Mouse (Mus musculus) lung, adult 2 months (tissue): ENCODE measurements around the gene Prkce. TPM values are rescaled to one million over a fixed set of nuclear protein-coding genes. Genes with fewer than 3 reads are reported as not detected.

Experiments
- DNase-seq: peaks from one replicate; pipeline ENCODE4 v3.0.0; 2022
- H3K4me1 ChIP-seq: fragments of 200-500 bp; 2 replicates; pipeline ENCODE4 v1.6.1; 2011; ENCODE audit warnings: low read length; ENCODE audit not compliant: control insufficient read depth, insufficient read depth
- H3K4me3 ChIP-seq: fragments of 200-500 bp; replicated peaks from 2 replicates; pipeline ENCODE3; 2011; ENCODE audit warnings: low read depth, mild to moderate bottlenecking, control low read depth, low read length; ENCODE audit errors: extremely low read depth
- CTCF ChIP-seq: fragments of 200-500 bp; IDR thresholded peaks from 2 replicates; pipeline ENCODE4 v1.5.1; 2011; ENCODE audit warnings: mild to moderate bottlenecking, low read length, control low read depth; ENCODE audit not compliant: insufficient read depth
- POLR2A ChIP-seq: fragments of 200-500 bp; IDR thresholded peaks from 2 replicates; pipeline ENCODE4 v1.6.1; 2011; ENCODE audit warnings: low read depth, mild to moderate bottlenecking, control low read depth, low read length, borderline replicate concordance; ENCODE audit errors: extremely low read depth
- WGBS: fragments of 180-500 bp; shearing (Covaris S2); methylation state at CpG from one replicate; pipeline ENCODE4 v1.1.7; 2018; 5-methylcytosine and 5-hydroxymethylcytosine counted together
- polyA plus RNA-seq: library from polyadenylated mRNA; depleted of rRNA; stranded (reverse); fragments of >200 nt; gene quantifications from 2 replicates; pipeline ENCODE4 v1.2.3, GENCODE M21; 2012

Gene Prkce
- polyA plus RNA-seq, 1 experiment = 13.5 TPM

DNA sequence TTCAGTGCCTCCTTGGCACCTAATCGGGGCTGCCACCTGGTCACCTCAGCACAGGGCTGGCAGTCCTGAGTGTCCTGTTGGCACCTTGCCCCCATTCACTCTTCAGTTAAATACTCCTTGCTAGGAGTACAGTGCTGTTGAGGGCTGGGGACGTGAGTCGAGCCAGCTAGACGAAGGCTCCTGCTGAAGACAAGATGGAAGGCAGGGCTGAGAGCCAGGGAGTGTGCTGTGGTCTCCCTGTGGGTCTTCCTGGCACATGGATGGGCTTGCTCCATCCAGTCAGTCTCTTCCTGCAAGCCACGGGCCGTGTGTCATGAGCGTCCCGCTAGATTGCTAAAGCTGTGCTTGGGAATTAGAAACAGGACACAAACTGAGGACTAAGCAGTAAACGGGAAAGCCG, 367.5 kb downstream of the Prkce start:
- no peak overlapping the region for H3K4me3 ChIP-seq
- peaks cover 56% of the 10 kb centered on the region for H3K4me1 ChIP-seq
- TF ChIP-seq POLR2A (peak; percentile 37; the same call in 1 of the 2 replicates), CTCF (no peak)
- 31% methylated on average over 10 of the region's 10 CpGs for WGBS
- no peak for DNase-seq

- peak overlapping the region; percentile 31 for H3K4me3 ChIP-seq
- WGBS = 8% methylated on average over 22 of the region's 22 CpGs
- TF ChIP-seq CTCF (peak; percentile 42; the same call in 1 of the 2 replicates), POLR2A (no peak)
- H3K4me1 ChIP-seq = peaks cover 51% of the 10 kb centered on the region
- peak; percentile 58 for DNase-seq
These were observed 368.5 kb downstream of the Prkce start for GRCm38 (mm10) chr17:86535827-86536656.

DNA sequence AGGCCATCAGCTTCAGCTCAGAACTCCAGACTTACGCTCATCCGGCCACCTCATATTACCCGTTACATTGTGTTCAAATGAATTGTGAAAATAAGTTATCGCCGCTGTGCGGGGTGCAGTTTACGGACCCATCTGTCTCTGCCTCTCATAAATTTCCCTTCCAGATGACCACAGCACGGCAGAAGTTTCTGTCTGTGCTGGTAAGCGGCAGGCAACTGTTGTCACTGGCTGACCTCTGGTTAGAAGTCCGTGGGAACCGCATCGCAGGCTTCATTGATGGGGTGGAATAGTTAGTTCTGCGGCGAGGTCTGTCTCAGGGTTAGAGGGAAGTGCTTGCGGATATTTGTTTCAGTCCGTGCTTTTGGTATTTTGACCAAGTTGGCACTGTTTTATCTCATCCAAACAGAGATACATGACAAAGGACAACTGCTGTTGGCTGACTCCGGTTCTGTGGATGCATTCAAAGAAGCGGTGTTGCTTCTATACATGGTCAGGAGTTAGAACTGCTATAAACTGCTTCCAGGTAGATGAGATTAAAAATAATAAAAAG, 372.4 kb downstream of the Prkce start:
- WGBS = 52% methylated on average over 18 of the region's 18 CpGs
- DNase-seq = no peak
- peaks cover 28% of the 10 kb centered on the region for H3K4me1 ChIP-seq
- H3K4me3 ChIP-seq = no peak overlapping the region
- TF ChIP-seq POLR2A (no peak), CTCF (no peak)

- DNase-seq = no peak
- Histone ChIP-seq H3K4me1 (peaks cover 12% of the 10 kb centered on the region), H3K4me3 (no peak overlapping the region)
- 42% methylated on average over 7 of the region's 7 CpGs for WGBS
- no peak for TF ChIP-seq CTCF
- no peak for TF ChIP-seq POLR2A
These were observed 378.9 kb downstream of the Prkce start for GRCm38 (mm10) chr17:86546529-86546928.

GRCm38 (mm10) chr17:86549128-86549527, 381.5 kb downstream of the Prkce start:
- TF ChIP-seq CTCF = no peak
- TF ChIP-seq POLR2A = no peak; the same call in 1 of the 2 replicates
- Histone ChIP-seq H3K4me1 (peaks cover 16% of the 10 kb centered on the region), H3K4me3 (no peak overlapping the region)
- no peak for DNase-seq
- 63% methylated on average over 10 of the region's 10 CpGs for whole genome bisulfite sequencing

GRCm38 (mm10) chr17:86551561-86551960, 384.0 kb downstream of the Prkce start:
- TF ChIP-seq POLR2A = no peak
- no peak for TF ChIP-seq CTCF
- no peak overlapping the region for H3K4me3 ChIP-seq
- 54% methylated on average over 10 of the region's 10 CpGs for WGBS
- peaks cover 16% of the 10 kb centered on the region for H3K4me1 ChIP-seq
- no peak for DNase-seq

DNA sequence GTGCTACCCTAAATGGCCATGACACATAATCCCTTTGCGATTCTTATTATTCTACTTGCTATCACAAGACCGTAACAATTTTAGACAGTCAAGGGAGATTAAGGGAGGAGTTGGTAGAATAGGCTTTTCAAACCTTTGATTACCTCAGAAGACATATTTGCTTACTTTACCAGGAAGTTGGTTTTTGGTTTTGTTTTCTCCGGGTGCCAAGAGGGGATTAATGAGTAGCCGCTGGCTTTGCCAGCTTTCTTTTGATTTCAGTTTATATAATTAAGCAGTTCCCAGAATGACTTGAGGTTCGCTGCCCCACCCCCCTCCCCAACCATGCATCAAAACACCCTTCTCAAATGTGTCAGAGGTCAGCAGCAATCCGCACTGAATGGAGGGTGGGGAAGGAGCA, 384.4 kb downstream of the Prkce start:
- Histone ChIP-seq H3K4me1 (peaks cover 12% of the 10 kb centered on the region), H3K4me3 (no peak overlapping the region)
- TF ChIP-seq CTCF (no peak), POLR2A (no peak)
- DNase-seq = no peak
- 48% methylated on average over 6 of the region's 6 CpGs for WGBS

DNA sequence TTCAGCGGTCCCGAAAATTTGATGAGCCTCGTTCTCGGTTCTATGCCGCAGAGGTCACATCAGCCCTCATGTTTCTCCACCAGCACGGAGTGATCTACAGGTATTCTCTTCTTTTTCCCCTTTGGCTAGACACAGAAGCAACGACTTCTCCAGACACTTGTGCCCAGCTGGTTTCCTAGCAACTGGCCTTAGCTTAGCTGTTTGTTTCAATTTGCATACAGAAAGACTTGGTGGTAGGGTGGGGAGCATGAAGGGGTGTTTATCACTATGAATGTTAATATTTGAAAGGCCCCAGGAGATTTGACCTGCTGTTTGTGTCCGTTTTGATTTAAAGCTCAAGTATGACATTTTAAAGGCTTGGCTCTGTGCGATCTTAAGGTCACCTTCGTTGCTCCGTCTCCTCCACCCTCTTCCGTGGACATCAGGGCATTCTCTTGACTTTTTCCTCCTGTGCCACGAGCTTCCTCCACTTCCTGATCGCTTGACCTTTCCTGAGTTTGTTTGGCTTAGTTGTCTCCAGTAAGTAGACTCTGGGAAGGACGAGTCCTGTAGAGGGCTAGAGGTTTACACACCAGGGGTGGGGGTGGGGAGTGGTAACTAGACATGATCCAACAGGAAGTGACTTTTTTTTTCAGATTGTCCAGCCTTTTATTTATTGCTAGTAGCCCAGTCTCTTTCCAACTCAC, 391.8 kb downstream of the Prkce start:
- TF ChIP-seq CTCF (no peak), POLR2A (no peak)
- no peak overlapping the region for H3K4me3 ChIP-seq
- DNase-seq = no peak
- 45% methylated on average over 15 of the region's 15 CpGs for WGBS
- peaks cover 7% of the 10 kb centered on the region; the same call in 1 of the 2 replicates for H3K4me1 ChIP-seq

DNA sequence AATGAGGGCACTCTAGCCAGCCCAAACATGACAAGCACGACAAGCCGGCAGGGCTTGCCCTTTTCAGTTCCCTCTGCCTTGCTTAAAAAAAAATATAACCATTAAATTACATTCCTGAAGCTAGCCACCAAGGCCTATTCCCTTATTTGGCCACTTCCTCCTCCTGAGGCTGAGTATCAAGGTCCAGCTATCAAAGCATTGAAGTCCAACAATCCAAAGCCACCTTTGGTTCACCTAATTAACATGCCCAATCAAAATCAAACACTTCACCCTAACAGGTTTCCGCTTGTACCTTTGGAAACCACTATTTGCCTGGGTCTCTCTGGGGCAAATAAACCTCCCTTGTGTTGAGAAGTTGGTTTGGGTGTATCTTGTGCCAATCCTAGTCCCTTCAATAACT, 392.9 kb downstream of the Prkce start:
- no peak for TF ChIP-seq POLR2A
- no peak for TF ChIP-seq CTCF
- WGBS = 43% methylated on average over 3 of the region's 3 CpGs
- DNase-seq = no peak

DNA sequence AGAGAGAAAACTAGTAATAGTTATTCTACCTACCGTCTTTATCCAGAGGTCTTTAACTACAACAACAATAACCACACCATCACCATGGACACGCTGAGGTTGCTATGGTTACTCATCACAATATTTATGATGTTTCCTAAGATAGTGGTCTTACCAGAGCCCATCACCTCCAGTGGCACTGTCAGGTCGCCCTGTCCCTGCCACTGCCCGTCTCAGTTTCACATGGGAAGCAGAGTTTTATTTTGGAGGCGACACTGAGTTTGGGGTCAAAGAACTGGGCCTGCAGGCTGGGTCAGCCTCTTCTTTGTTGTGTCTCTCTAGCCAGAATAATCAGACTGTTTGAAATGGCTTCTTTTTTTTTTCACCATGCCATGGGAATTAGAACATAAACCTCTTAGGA, 402.9 kb downstream of the Prkce start:
- DNase-seq = no peak
- TF ChIP-seq POLR2A (no peak), CTCF (no peak)
- WGBS = 65% methylated on average over 5 of the region's 5 CpGs
- Histone ChIP-seq H3K4me1 (peaks cover 4% of the 10 kb centered on the region; the same call in 1 of the 2 replicates), H3K4me3 (no peak overlapping the region)

More for the DNA sequence above, 392.9 kb downstream of the Prkce start:
- H3K4me3 ChIP-seq = no peak overlapping the region
- H3K4me1 ChIP-seq = peaks cover 7% of the 10 kb centered on the region; the same call in 1 of the 2 replicates
